Mouse (Mus musculus): ENCODE results near the gene Sept5.

The Sept5 gene

GRCm38 (mm10) chr16:18583169-18583568 lies 46.6 kb downstream of the Sept5 start:
- POLR2A ChIA-PET: interaction anchor here in 2 of 4 experiments (1.6 to 2.8 kb wide), 5 partner anchors 9 to 228 kb away, joined by 4 to 12 read pairs (median 4); partner anchors contain the start of genes Cdc45 (in 1 of the 2) and Ufd1 (in 1 of the 2)
- CTCF ChIA-PET: interaction anchor here in 1 of 4 experiments (1.6 kb wide), 1 partner anchor 140 kb away, joined by 4 read pairs; no protein-coding TSS in a partner anchor

GRCm38 (mm10) chr16:18582426-18583148 lies 47.2 kb downstream of the Sept5 start:
- POLR2A ChIA-PET: interaction anchor here in 1 of 4 experiments (1.8 to 2.8 kb wide), 2 partner anchors 13 to 41 kb away, joined by 5 to 12 read pairs; no protein-coding TSS in a partner anchor
- CTCF ChIA-PET: interaction anchor here in 2 of 4 experiments (0.6 to 1.6 kb wide), 2 partner anchors 33 to 139 kb away, joined by 3 to 4 read pairs; no protein-coding TSS in a partner anchor

DNA sequence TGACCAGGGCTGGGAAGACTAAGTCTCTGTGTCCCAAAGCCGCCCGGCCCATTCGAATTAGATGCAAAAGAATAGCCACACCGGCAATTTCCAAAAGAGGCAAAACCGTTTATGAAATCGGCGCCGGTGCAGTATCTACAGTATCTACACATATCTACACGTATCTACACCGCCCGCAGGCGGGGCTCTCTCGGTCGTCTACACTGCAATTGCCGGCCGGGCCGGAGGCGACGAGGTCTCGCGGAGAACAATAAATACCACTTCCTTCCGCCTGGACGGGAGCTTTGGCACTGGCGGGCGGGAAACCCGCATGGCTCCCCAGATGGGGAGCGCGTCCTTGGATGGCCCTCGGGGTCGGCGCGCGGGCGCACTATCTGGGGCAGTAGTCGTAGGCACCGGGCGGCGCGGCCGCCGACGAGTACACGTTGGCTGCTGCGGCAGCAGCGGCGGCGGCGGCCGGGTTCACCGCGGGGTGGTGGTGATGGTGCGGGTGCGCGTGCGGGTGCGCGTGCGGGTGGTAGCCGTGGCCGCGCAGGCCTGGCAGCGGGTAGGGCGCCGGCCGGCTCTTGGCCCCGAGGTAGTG lies 48.0 kb downstream of the Sept5 start:
- POLR2A ChIA-PET: interaction anchor here in 1 of 4 experiments (1.0 kb wide), 1 partner anchor 14 kb away, joined by 3 read pairs; no protein-coding TSS in a partner anchor
- CTCF ChIA-PET: interaction anchor here in 1 of 4 experiments (1.1 kb wide), 1 partner anchor 139 kb away, joined by 3 read pairs; no protein-coding TSS in a partner anchor

DNA sequence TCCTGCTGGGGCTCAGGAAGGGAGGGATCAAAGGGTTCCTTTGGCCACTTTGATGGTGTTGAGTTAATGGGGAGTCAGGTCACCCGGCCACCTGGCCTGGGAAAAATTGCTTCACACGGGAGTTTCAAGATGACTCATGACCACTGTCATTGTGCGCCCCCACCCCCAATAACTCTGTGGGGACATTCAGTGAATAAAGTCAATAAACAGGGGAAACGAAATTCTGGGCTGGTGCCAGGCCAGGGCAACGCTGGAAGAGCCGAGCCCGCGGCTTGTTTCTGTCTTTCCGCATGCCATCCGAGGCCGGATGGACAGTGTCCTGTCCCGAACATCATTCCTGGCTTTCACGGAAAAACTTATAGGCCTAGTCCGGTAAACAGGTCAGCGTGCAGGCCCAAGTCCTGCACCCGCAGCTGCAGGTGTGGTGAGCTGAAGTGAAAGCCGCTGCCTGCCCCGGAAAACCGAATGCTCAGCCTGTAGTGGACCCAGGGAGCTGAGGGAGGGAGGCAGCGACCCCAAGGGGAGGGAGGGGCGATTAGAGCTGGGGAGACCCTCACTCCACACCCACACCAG lies 48.6 kb downstream of the Sept5 start:
- ChIA-PET CTCF (interaction anchor here in 1 of 4 experiments (1.1 kb wide), 1 partner anchor 138 kb away, joined by 3 read pairs; no protein-coding TSS in a partner anchor), POLR2A (interaction anchor here in 1 of 4 experiments (0.6 to 1.3 kb wide), 3 partner anchors 8 to 15 kb away, joined by 3 read pairs; no protein-coding TSS in a partner anchor)

DNA sequence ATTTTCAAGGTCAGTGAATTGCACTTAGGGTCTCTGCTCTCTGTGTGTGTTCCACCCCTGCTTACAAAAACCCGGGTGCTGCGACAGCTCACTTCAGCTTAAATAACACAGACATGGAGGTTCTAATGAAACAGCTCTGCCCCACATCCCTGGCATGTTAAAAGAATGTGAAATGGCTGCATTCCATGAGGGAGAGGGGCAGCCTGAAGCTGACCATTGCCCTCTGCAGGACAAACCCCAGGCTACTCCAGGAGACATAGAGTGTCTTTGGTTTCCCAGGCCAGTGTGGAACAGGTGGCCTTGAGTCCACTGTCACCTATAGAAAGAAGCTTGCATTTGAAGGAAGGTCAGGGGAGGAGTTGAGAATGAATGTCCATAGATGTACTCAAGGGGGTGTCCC lies 49.4 kb downstream of the Sept5 start:
- ChIA-PET POLR2A (interaction anchor here in 1 of 4 experiments (0.6 to 1.3 kb wide), 2 partner anchors 9 to 12 kb away, joined by 3 read pairs; no protein-coding TSS in a partner anchor), CTCF (no interaction called here)

DNA sequence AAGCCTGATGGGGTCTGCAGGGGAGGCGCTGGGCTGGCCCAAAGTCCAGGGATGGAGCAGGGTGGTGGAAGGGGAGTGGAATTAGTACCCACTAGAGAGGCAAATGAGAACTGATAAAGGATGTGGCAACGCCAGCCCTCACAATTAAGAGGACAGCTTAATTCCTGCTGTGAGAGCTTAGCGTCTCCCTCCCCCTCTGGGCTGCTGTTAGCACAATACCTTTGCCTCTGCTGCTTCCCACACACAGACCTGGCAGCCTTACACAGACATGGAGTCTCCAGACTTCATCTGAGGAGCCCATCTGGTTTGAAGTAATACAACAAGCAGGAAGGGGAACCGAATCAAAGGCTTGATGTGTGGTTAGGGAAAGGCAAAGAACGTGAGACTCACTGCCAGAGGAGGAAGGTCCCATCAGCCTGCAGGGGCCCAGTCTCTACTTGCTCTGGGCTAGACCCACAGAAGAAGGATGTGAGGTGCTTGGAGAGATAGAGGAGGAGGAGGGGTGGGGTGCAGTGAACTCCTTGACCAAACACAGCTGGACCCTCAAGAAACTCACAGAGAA lies 52.1 kb downstream of the Sept5 start:
- ChIA-PET CTCF (interaction anchor here in 1 of 4 experiments (1.0 kb wide), 1 partner anchor 13 kb away, joined by 3 read pairs; the partner anchor contains the start of gene Tbx1), POLR2A (interaction anchor here in 1 of 4 experiments (1.5 to 1.8 kb wide), 2 partner anchors 11 to 13 kb away, joined by 4 read pairs; partner anchors contain the start of gene Tbx1)

- POLR2A ChIA-PET: interaction anchor here in 1 of 4 experiments (1.8 kb wide), 1 partner anchor 11 kb away, joined by 4 read pairs; no protein-coding TSS in a partner anchor
- CTCF ChIA-PET: interaction anchor here in 2 of 4 experiments (0.5 to 1.0 kb wide), 2 partner anchors 14 to 56 kb away, joined by 3 to 4 read pairs; partner anchors contain the start of gene Tbx1 (in 1 of the 2)
Observed at GRCm38 (mm10) chr16:18577071-18577470, 52.7 kb downstream of the Sept5 start.

GRCm38 (mm10) chr16:18574196-18574595 lies 55.6 kb downstream of the Sept5 start:
- ChIA-PET CTCF (no interaction called here), POLR2A (interaction anchor here in 1 of 4 experiments (1.0 kb wide), 1 partner anchor 10 kb away, joined by 3 read pairs; no protein-coding TSS in a partner anchor)

All from embryonic stem cell, embryonic (primary cell).